Mouse (Mus musculus) large intestine, adult 2 months (tissue): ENCODE results near the gene Ect2. TPM values are rescaled to one million over a fixed set of nuclear protein-coding genes. Genes with fewer than 3 reads are reported as not detected.

ENCODE experiments used
- DNase-seq: peaks from one replicate; pipeline ENCODE4 v3.0.0-alpha.2; 2012; ENCODE audit warnings: low read depth, low spot score
- WGBS: fragments of 180-500 bp; shearing (Covaris S2); methylation state at CpG from one replicate; pipeline ENCODE4 v1.1.7; 2018; 5-methylcytosine and 5-hydroxymethylcytosine counted together
- polyA plus RNA-seq: library from polyadenylated mRNA; depleted of rRNA; stranded (reverse); fragments of >200 nt; gene quantifications from 2 replicates; pipeline ENCODE4 v1.2.3, GENCODE M21; 2012

Ect2 gene
- polyA plus RNA-seq, 1 experiment: 5.6 TPM

GRCm38 (mm10) chr3:27161645-27162409 is 8.1 kb upstream of the Ect2 start:
- WGBS: 82% methylated on average over 6 of the region's 6 CpGs
- DNase-seq: no peak

DNA sequence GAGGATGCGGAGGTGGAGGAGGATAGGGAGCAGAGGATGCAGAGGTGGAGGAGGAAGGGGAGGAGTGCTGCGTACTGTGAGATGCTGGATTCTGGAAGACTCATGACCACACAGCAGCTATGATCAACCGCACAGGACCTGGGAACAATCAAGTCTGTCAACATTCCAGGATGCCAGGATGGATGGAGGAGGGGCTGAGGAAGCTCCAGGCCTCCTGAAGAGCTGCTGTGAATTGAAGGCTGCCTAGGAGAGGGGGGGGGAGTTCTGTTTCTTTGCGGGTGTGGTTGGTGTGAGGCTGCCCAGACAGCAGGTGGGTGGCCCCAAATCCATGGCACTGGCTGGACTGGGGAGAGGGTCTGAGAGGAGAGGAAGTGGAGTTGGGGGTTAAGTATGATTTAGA is 5.2 kb upstream of the Ect2 start:
- WGBS: 50% methylated on average over 4 of the region's 4 CpGs
- no peak for DNase-seq

DNA sequence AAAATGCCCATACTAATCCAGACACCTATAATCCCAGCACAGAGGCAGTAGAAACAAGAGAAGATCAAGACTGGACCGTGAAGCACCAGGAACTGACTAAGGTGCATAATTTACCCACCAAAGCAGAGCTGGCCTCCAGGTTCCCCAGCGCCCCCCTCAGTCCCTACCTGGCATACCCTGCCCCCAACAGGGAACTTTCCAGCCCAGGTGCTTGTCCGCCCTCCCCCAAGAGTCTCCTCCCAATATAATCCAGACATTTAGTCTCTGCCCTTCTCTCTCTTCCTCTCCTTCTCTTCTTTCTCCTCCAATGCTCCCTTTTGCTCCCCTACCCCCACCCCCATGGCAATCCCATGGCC is 2.9 kb upstream of the Ect2 start:
- DNase-seq: no peak
- WGBS: 36% methylated on average over 3 of the region's 3 CpGs

GRCm38 (mm10) chr3:27155856-27156593 is 2.3 kb upstream of the Ect2 start:
- WGBS: 25% methylated on average over 9 of the region's 9 CpGs
- no peak for DNase-seq

- WGBS: 22% methylated on average over 6 of the region's 6 CpGs
- peak; percentile 78 for DNase-seq
Observed at GRCm38 (mm10) chr3:27155051-27155855, 1.6 kb upstream of the Ect2 start.

GRCm38 (mm10) chr3:27154280-27154679 is 602 bp upstream of the Ect2 start:
- no peak for DNase-seq
- WGBS: 33% methylated on average over 2 of the region's 2 CpGs

DNA sequence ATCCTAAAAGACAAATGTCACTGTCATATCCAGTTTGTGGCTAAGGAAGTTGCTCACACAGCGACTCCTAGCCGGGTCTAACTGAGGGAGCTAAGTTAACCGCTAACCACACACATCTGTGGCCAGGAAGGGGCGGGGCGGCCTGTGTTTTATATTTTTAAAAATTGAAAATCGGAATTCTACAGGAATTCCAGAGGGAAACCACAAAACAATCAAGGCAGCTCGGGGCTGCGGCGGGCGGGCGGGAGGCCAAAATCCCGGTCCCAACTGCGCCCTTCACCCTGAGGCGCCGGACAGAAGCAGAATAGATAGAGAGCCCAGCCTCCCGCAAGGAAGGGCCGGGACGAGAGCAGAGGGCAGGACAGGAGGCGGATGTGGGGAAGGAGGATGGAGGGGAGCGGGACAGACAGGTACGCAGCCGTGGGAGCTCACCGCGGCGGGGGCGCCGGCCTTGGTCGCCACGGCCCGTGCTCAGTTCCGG is 447 bp downstream of the Ect2 start:
- DNase-seq: no peak
- under 1% methylated on average over 31 of the region's 31 CpGs for WGBS

DNA sequence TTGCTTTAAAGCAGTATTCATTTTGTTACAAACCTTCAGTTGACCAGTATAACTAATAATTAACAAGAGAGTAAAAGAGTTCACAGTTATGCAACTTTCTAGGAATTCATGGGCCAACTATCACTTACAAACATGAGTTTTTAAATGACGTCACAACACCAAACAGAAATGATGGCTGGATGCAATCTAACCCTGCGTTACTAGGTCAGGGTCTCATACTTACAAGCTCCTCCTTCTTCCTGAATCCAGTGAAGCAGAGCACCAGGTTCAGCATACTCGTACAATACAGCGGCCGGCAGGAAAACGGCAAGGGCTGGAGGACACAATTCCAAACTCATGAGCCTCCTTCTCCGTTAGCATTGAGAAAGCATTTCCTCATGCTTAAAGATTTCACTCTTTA is 7.9 kb downstream of the Ect2 start:
- WGBS: 95% methylated on average over 7 of the region's 7 CpGs
- DNase-seq: no peak

DNA sequence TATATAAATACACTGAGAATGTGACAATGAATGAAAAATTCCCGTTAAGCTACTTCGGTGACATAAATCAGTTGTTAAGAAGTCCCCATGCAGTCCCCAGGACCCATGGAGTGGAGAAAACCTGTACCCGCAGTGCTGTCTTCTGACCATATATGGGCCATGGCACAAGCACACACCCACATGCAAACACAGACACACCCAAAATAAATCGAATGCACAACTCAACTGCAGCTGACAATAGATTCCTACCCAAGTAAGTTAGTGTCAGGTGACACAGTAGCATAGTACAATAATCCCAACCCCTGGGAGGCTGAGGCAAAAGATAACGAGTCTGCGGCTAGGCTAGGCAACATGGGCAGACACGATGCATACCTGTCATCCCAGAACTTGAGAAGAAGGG is 10.1 kb downstream of the Ect2 start:
- 53% methylated on average over 7 of the region's 7 CpGs for WGBS

GRCm38 (mm10) chr3:27140101-27140500 is 13.6 kb downstream of the Ect2 start:
- 88% methylated on average over 8 of the region's 8 CpGs for WGBS
- DNase-seq: no peak

More for the DNA sequence above, 10.1 kb downstream of the Ect2 start:
- no peak for DNase-seq

GRCm38 (mm10) chr3:27121864-27122450 is 31.7 kb downstream of the Ect2 start:
- WGBS: 86% methylated on average over 9 of the region's 9 CpGs
- DNase-seq: no peak

GRCm38 (mm10) chr3:27120932-27121331 is 32.7 kb downstream of the Ect2 start:
- 78% methylated on average over 6 of the region's 6 CpGs for WGBS
- DNase-seq: no peak

DNA sequence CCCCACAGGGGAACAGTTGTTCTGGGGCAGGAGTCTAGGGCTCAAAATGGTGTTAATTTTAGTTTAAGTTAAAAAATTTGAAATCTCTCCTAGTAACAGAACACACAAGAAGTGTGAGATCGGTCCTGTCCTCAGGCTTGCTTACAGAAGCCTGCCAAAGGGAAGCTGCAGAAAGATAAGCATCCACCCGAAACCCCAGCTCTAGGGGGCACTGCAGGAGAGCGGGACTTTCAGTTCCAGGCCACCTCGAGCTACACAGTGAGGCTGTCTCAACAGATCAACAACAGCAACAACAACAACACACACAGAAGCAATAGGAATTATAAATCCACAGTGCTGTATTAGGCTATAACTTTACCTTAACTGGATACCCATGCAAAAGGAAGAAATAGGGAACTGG is 35.5 kb downstream of the Ect2 start:
- 77% methylated on average over 4 of the region's 4 CpGs for WGBS
- DNase-seq: no peak

DNA sequence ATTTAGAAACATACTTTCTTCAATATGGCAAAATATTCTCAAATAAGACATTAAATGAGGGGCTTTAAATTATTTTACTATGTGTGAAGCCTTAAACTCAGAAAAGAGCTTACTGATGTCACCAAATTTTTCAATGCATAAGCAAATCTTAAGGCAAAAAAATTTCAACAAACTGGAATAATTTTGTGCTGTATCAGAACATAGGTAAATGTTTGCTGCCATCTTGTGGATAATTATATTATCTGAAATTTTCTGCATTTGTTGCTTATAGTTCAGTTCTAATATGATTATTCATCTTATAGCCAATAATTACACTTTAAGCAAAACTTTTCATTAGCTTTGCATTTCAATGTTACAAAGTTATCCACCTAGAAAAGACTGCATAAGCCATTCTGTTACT is 42.8 kb downstream of the Ect2 start:
- no peak for DNase-seq

DNA sequence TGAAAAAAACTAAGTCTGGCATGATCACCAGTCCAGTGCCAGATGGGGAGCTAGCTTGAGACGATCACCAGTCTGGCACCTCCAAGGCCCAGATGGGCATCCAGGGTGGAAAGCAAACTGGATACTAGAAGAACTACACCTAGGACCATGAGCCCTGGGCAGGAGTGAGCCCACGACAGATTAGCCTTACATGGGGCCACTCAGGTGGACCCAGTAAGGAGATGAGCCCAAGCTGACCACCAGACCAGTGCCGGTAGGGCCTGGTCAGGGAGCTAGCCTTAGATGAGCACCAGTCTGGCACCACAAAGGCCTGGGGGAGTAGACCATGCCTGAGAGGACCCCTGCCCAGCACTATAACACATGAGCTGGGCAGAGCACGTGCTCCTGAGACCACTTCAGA is 44.6 kb downstream of the Ect2 start:
- no peak for DNase-seq
- 91% methylated on average over 4 of the region's 4 CpGs for WGBS

- WGBS: 83% methylated on average over 6 of the region's 6 CpGs
- DNase-seq: no peak
Observed at GRCm38 (mm10) chr3:27107142-27107541, 46.5 kb downstream of the Ect2 start.

- DNase-seq: no peak
- WGBS: 92% methylated on average over 6 of the region's 6 CpGs
Observed at GRCm38 (mm10) chr3:27102965-27103364, 50.7 kb downstream of the Ect2 start.

GRCm38 (mm10) chr3:27098633-27099032 is 55.0 kb downstream of the Ect2 start:
- DNase-seq: no peak
- WGBS: 92% methylated on average over 6 of the region's 6 CpGs

GRCm38 (mm10) chr3:27086221-27086620 is 67.5 kb downstream of the Ect2 start:
- no peak for DNase-seq
- 95% methylated on average over 6 of the region's 6 CpGs for WGBS
